Mouse (Mus musculus) liver, embryonic 16.5 days (tissue): ENCODE measurements around the gene Fam178b. TPM values are rescaled to one million over a fixed set of nuclear protein-coding genes. Genes with fewer than 3 reads are reported as not detected.

Experiments
- ATAC-seq: fragments of 200-750 bp; cut with Nextera tagmentation; 2 replicates; pipeline ENCODE4 v1.8.0; 2017; ENCODE audit warnings: low read depth, mild to moderate bottlenecking, moderate number of reproducible peaks, moderate library complexity
- H3K27ac ChIP-seq: fragments of 300-500 bp; sonication (generic); 2 replicates; pipeline ENCODE4 v1.5.1; 2014; ENCODE audit warnings: mild to moderate bottlenecking, low read length
- H3K27me3 ChIP-seq: fragments of 300-500 bp; sonication (generic); 2 replicates; pipeline ENCODE4 v1.6.1; 2014; ENCODE audit warnings: low read depth, low read length, mixed read lengths; ENCODE audit not compliant: control insufficient read depth, insufficient read depth
- H3K36me3 ChIP-seq: fragments of 300-500 bp; sonication (generic); 2 replicates; pipeline ENCODE4 v1.6.1; 2014; ENCODE audit warnings: mild to moderate bottlenecking; ENCODE audit not compliant: control insufficient read depth, insufficient read depth
- H3K4me1 ChIP-seq: fragments of 300-500 bp; sonication (generic); 2 replicates; pipeline ENCODE4 v1.6.1; 2014; ENCODE audit warnings: low read depth, low read length, mixed read lengths; ENCODE audit not compliant: control insufficient read depth
- H3K4me2 ChIP-seq: fragments of 300-500 bp; sonication (generic); 2 replicates; pipeline ENCODE4 v1.6.1; 2014; ENCODE audit warnings: low read depth, low read length, mixed read lengths
- H3K4me3 ChIP-seq: fragments of 300-500 bp; sonication (generic); 2 replicates; pipeline ENCODE4 v1.5.1; 2014; ENCODE audit warnings: low read depth, mild to moderate bottlenecking, low read length
- H3K9ac ChIP-seq: fragments of 300-500 bp; sonication (generic); 2 replicates; pipeline ENCODE4 v1.6.1; 2014; ENCODE audit warnings: low read depth, low read length
- H3K9me3 ChIP-seq: fragments of 300-500 bp; sonication (generic); replicated peaks from 2 replicates; pipeline ENCODE4 v1.6.1; 2016; ENCODE audit warnings: low read length; ENCODE audit not compliant: control insufficient read depth
- WGBS: fragments of 180-500 bp; shearing (Covaris S2); extraction: QIAGEN DNeasy Blood & Tissue Kit; methylation state at CpG from one replicate; pipeline ENCODE4 v1.1.7; 2014; ENCODE audit not compliant: insufficient replicate concordance; 5-methylcytosine and 5-hydroxymethylcytosine counted together
- polyA plus RNA-seq: library from polyadenylated mRNA; unstranded; fragments of >200 nt; fragmentation: Nextera tagmentation; extraction: Ambion mirVana; gene quantifications from 2 replicates; pipeline ENCODE4 v1.2.1, GENCODE M21; 2015

The Fam178b gene
- polyA plus RNA-seq, 1 experiment from 2014 or later = 0.14 TPM

GRCm38 (mm10) chr1:36569694-36570276, 113.2 kb downstream of the Fam178b start:
- Histone ChIP-seq H3K4me2 (no peak overlapping the region), H3K4me1 (no peaks in the 10 kb centered on the region), H3K27ac (no peak overlapping the region), H3K9me3 (no peaks in the 10 kb centered on the region), H3K4me3 (no peak overlapping the region), H3K36me3 (no peaks in the 10 kb centered on the region), H3K9ac (no peak overlapping the region), H3K27me3 (no peaks in the 10 kb centered on the region)
- ATAC-seq = no peak
- WGBS = 28% methylated on average over 7 of the region's 7 CpGs

- Histone ChIP-seq H3K9ac (no peak overlapping the region), H3K27me3 (no peaks in the 10 kb centered on the region), H3K4me1 (no peaks in the 10 kb centered on the region), H3K9me3 (no peaks in the 10 kb centered on the region), H3K4me2 (no peak overlapping the region), H3K36me3 (no peaks in the 10 kb centered on the region), H3K27ac (no peak overlapping the region), H3K4me3 (no peak overlapping the region)
- ATAC-seq = no peak
- WGBS = 53% methylated on average over 4 of the region's 4 CpGs
These were observed 114.2 kb downstream of the Fam178b start for GRCm38 (mm10) chr1:36568776-36569175.

GRCm38 (mm10) chr1:36567818-36568603, 115.0 kb downstream of the Fam178b start:
- H3K4me3 ChIP-seq = no peak overlapping the region
- no peak for ATAC-seq
- no peak overlapping the region for H3K4me2 ChIP-seq
- 61% methylated on average over 21 of the region's 21 CpGs for WGBS
- H3K36me3 ChIP-seq = no peaks in the 10 kb centered on the region
- H3K27me3 ChIP-seq = no peaks in the 10 kb centered on the region
- no peak overlapping the region for H3K27ac ChIP-seq
- no peaks in the 10 kb centered on the region for H3K4me1 ChIP-seq
- no peaks in the 10 kb centered on the region for H3K9me3 ChIP-seq
- no peak overlapping the region for H3K9ac ChIP-seq

- no peaks in the 10 kb centered on the region; the same call in 1 of the 2 replicates for H3K27me3 ChIP-seq
- no peak for ATAC-seq
- WGBS = 11% methylated on average over 2 of the region's 2 CpGs
- no peak overlapping the region for H3K4me3 ChIP-seq
- no peak overlapping the region for H3K9ac ChIP-seq
- H3K4me1 ChIP-seq = no peaks in the 10 kb centered on the region
- H3K36me3 ChIP-seq = no peaks in the 10 kb centered on the region
- H3K4me2 ChIP-seq = no peak overlapping the region
- no peaks in the 10 kb centered on the region for H3K9me3 ChIP-seq
- H3K27ac ChIP-seq = no peak overlapping the region
These were observed 116.6 kb downstream of the Fam178b start for GRCm38 (mm10) chr1:36566425-36566824.

GRCm38 (mm10) chr1:36564101-36564500, 118.9 kb downstream of the Fam178b start:
- peaks cover 15% of the 10 kb centered on the region for H3K27me3 ChIP-seq
- H3K4me1 ChIP-seq = no peaks in the 10 kb centered on the region
- no peaks in the 10 kb centered on the region for H3K9me3 ChIP-seq
- no peak overlapping the region for H3K4me2 ChIP-seq
- no peak overlapping the region for H3K9ac ChIP-seq
- no peak for ATAC-seq
- WGBS = 37% methylated on average over 6 of the region's 6 CpGs
- H3K4me3 ChIP-seq = no peak overlapping the region
- no peak overlapping the region for H3K27ac ChIP-seq
- no peaks in the 10 kb centered on the region for H3K36me3 ChIP-seq

- WGBS = 37% methylated on average over 4 of the region's 4 CpGs
- no peak overlapping the region for H3K4me2 ChIP-seq
- no peaks in the 10 kb centered on the region for H3K9me3 ChIP-seq
These were observed 119.4 kb downstream of the Fam178b start for GRCm38 (mm10) chr1:36563632-36564031.

GRCm38 (mm10) chr1:36563197-36563596, 119.8 kb downstream of the Fam178b start:
- Histone ChIP-seq H3K9ac (no peak overlapping the region), H3K4me1 (no peaks in the 10 kb centered on the region), H3K4me2 (no peak overlapping the region), H3K27me3 (peaks cover 24% of the 10 kb centered on the region), H3K4me3 (no peak overlapping the region), H3K27ac (no peak overlapping the region), H3K9me3 (no peaks in the 10 kb centered on the region), H3K36me3 (no peaks in the 10 kb centered on the region)
- ATAC-seq = no peak
- WGBS = 69% methylated on average over 2 of the region's 2 CpGs

More at GRCm38 (mm10) chr1:36563632-36564031, 119.4 kb downstream of the Fam178b start:
- ATAC-seq = no peak
- Histone ChIP-seq H3K4me3 (no peak overlapping the region), H3K36me3 (no peaks in the 10 kb centered on the region), H3K27me3 (peaks cover 20% of the 10 kb centered on the region), H3K4me1 (no peaks in the 10 kb centered on the region), H3K27ac (no peak overlapping the region), H3K9ac (no peak overlapping the region)

- Histone ChIP-seq H3K9ac (no peak overlapping the region), H3K4me3 (no peak overlapping the region), H3K27ac (no peak overlapping the region), H3K36me3 (no peaks in the 10 kb centered on the region), H3K4me1 (no peaks in the 10 kb centered on the region), H3K4me2 (no peak overlapping the region), H3K27me3 (peaks cover 32% of the 10 kb centered on the region), H3K9me3 (no peaks in the 10 kb centered on the region)
- ATAC-seq = no peak
- 51% methylated on average over 4 of the region's 4 CpGs for WGBS
These were observed 120.6 kb downstream of the Fam178b start for GRCm38 (mm10) chr1:36562388-36562787.

GRCm38 (mm10) chr1:36560903-36561302, 122.1 kb downstream of the Fam178b start:
- Histone ChIP-seq H3K9me3 (no peaks in the 10 kb centered on the region), H3K4me1 (peaks cover 3% of the 10 kb centered on the region), H3K4me2 (no peak overlapping the region), H3K9ac (no peak overlapping the region), H3K27me3 (peaks cover 47% of the 10 kb centered on the region), H3K27ac (no peak overlapping the region), H3K36me3 (no peaks in the 10 kb centered on the region), H3K4me3 (no peak overlapping the region)
- WGBS = 38% methylated on average over 6 of the region's 6 CpGs
- ATAC-seq = no peak
